Mouse (Mus musculus): ENCODE data around the gene Slc22a16.

- TF ChIP-seq CTCF (conservative IDR thresholded peaks at IDR 0.05; ENCODE audit: low read length), result no peak
- TF ChIP-seq NANOG (IDR thresholded peaks at IDR 0.05; ENCODE audit: borderline replicate concordance, low read length), result no peak
Measured at GRCm38 (mm10) chr10:40526986-40527385, 43.1 kb upstream of the Slc22a16 start.

All from E14TG2a.4 (cell line).